Mouse (Mus musculus) CH12.LX (cell line): ENCODE measurements around the gene Eef1akmt1.

Experiments used
- BHLHE40 ChIP-seq: IDR thresholded peaks from 2 replicates; pipeline ENCODE4 v1.6.1; 2011; ENCODE audit warnings: mild to moderate bottlenecking, low read depth, low read length, improper control_type of control experiment
- CTCF ChIP-seq, 2 experiments: IDR thresholded peaks in 1 of 2; conservative IDR thresholded peaks in 1 of 2; 2 replicates each; pipeline ENCODE4 v1.5.1; 2011 to 2012; ENCODE audit warnings: low read depth in 2 of 2, low read length in 2 of 2, improper control_type of control experiment in 1 of 2, inconsistent platforms in 1 of 2, mild to moderate bottlenecking in 1 of 2, moderate library complexity in 1 of 2
- EP300 ChIP-seq: IDR thresholded peaks from 2 replicates; pipeline ENCODE4 v1.6.1; 2011; ENCODE audit warnings: low read length, improper control_type of control experiment
- GABPA ChIP-seq: IDR thresholded peaks from 2 replicates; pipeline ENCODE4 v1.6.1; 2012; ENCODE audit warnings: low read depth, low read length, improper control_type of control experiment, inconsistent platforms; ENCODE audit not compliant: insufficient replicate concordance
- KAT2A ChIP-seq: IDR thresholded peaks from 2 replicates; pipeline ENCODE4 v1.6.1; 2012; ENCODE audit warnings: low read length, improper control_type of control experiment, inconsistent platforms; ENCODE audit not compliant: insufficient replicate concordance
- POLR2A ChIP-seq: IDR thresholded peaks from 2 replicates; pipeline ENCODE4 v1.6.1; 2011; ENCODE audit warnings: low read depth, mild to moderate bottlenecking, improper control_type of control experiment, low read length
- RAD21 ChIP-seq: IDR thresholded peaks from 2 replicates; pipeline ENCODE4 v1.6.1; 2011; ENCODE audit warnings: low read depth, mild to moderate bottlenecking, low read length, improper control_type of control experiment, moderate library complexity
- RCOR1 ChIP-seq: conservative IDR thresholded peaks from 2 replicates; pipeline ENCODE4 v1.6.1; 2012; ENCODE audit warnings: low read depth, mild to moderate bottlenecking, inconsistent platforms, low read length, improper control_type of control experiment
- SMC3 ChIP-seq: IDR thresholded peaks from 2 replicates; pipeline ENCODE4 v1.6.1; 2011; ENCODE audit warnings: low read depth, low read length, improper control_type of control experiment
- USF2 ChIP-seq: conservative IDR thresholded peaks from 2 replicates; pipeline ENCODE4 v1.6.1; 2011; ENCODE audit warnings: low read depth, low read length, improper control_type of control experiment
- ZKSCAN1 ChIP-seq: IDR thresholded peaks from 2 replicates; pipeline ENCODE4 v1.6.1; 2012; ENCODE audit warnings: low read depth, inconsistent platforms, low read length, improper control_type of control experiment, borderline replicate concordance
- ZMIZ1 ChIP-seq: IDR thresholded peaks from 2 replicates; pipeline ENCODE4 v1.6.1; 2012; ENCODE audit warnings: low read depth, mild to moderate bottlenecking, inconsistent platforms, low read length, improper control_type of control experiment

DNA sequence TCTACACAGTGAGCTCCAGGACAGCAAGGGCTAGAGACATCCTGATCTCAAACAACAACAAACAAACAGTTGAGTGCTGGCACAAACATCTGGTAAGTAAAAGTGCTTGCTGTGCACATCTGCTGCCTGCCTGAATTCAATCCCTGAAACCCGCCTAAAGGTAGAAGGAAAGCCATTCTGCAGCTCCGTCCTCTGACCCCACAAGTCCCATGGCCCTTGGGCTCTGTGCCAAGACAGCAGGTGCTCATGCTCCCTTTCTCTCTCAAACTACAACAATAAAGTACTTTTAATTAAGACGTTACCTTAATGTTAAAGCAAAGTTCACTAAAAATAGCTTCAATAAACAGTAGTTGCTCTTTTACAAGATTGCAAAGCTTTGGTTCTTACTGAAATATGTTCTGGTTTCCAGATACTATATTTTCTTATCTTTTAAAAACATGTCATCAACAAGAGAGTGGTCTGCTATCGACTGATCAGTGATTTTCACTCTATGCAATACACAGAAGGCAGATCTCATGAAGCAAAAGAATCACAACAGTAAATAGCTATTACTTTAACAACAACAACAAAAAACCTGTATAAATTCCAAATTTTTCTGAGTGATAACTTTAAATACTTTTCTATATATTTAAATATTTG is 49.3 kb upstream of the Eef1akmt1 start:
- TF ChIP-seq ZKSCAN1 (no peak), EP300 (no peak), SMC3 (no peak), USF2 (no peak), ZMIZ1 (no peak), POLR2A (no peak), CTCF (conservative IDR thresholded peaks at IDR 0.05 in 1 of 2, IDR thresholded peaks at IDR 0.05 in 1 of 2; ENCODE audit: low read depth in 2 of 2, low read length in 2 of 2) (no peak), KAT2A (no peak), BHLHE40 (no peak), RCOR1 (no peak), RAD21 (no peak), GABPA (no peak)
